Mouse (Mus musculus): ENCODE measurements around the gene Vps25. TPM values are rescaled to one million over a fixed set of nuclear protein-coding genes. Genes with fewer than 3 reads are reported as not detected.

Vps25 gene
- total and polyA plus RNA-seq, 2 experiments = 35.6 to 122 TPM

DNA sequence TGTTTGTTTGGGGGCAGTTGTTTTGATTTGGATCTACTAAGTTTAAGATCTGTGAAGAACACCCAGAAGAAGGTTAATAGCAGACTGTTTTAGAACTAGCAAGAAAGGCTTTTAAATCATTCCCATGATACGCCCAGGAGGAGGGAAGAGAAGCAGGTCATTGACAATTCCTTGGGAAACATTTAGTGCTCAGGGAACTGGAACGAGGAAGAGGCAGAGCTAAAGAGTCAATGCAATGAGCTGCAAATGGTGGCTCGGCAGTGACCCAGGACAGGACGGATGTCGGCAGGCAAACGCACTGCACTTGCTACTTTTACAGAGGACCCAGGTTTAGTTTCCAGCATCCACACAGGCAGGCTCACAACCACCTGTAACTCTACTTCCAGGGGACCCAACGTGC is 27.3 kb downstream of the Vps25 start:
- H3K36me3 ChIP-seq (ENCODE audit: control insufficient read depth, insufficient read depth, low read length) = no peaks in the 10 kb centered on the region
- no peak overlapping the region for H3K27ac ChIP-seq (replicated peaks; ENCODE audit: insufficient read depth, low read depth, low read length)
- 75% methylated on average over 7 of the region's 7 CpGs for whole genome bisulfite sequencing
- no peaks in the 10 kb centered on the region for H3K79me2 ChIP-seq (ENCODE audit: control insufficient read depth, insufficient read depth, low read length)
- H3K27me3 ChIP-seq (ENCODE audit: control insufficient read depth, insufficient read depth, low read length) = no peaks in the 10 kb centered on the region
- peaks cover 9% of the 10 kb centered on the region for H3K4me1 ChIP-seq (ENCODE audit: control insufficient read depth, insufficient read depth, low read length)
- no peak overlapping the region for H3K4me3 ChIP-seq (ENCODE audit: insufficient read depth, low read depth, low read length)
- TF ChIP-seq CTCF (IDR thresholded peaks at IDR 0.05; ENCODE audit: low read depth, low read length) (no peak), POLR2A (IDR thresholded peaks at IDR 0.05; ENCODE audit: extremely low read depth, insufficient read depth, low read length) (no peak)
- no peak overlapping the region for H3K9ac ChIP-seq (ENCODE audit: low read depth, low read length)
- no peak for DNase-seq (ENCODE audit: extremely low read depth, low read depth, low spot score)

DNA sequence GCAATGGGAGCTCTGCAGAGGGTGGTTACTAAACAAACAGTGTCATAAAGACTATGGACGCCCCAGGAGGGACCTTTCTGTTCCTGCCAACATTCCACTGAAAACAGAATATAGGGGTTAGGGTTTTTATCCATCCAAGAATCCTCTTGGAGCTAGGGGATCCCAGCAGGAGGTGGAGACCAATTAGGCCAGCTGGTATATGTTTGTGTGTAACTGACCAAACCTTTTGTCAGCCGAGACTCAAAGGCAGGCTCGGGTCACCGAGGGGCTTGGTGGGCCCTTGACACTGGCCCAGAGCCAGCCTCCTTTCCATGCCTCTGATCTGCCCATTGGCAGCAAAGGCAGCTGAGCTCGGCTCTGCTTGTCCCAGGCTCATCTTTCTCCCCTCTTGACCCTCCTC is 29.4 kb downstream of the Vps25 start:
- no peaks in the 10 kb centered on the region for H3K36me3 ChIP-seq (ENCODE audit: control insufficient read depth, insufficient read depth, low read length)
- no peak for DNase-seq (ENCODE audit: extremely low read depth, low read depth, low spot score)
- 50% methylated on average over 5 of the region's 5 CpGs for WGBS
- H3K4me3 ChIP-seq (ENCODE audit: insufficient read depth, low read depth, low read length) = no peak overlapping the region
- peaks cover 4% of the 10 kb centered on the region; the same call in 1 of the 2 replicates for H3K4me1 ChIP-seq (ENCODE audit: control insufficient read depth, insufficient read depth, low read length)
- H3K27ac ChIP-seq (replicated peaks; ENCODE audit: insufficient read depth, low read depth, low read length) = no peak overlapping the region
- TF ChIP-seq POLR2A (IDR thresholded peaks at IDR 0.05; ENCODE audit: extremely low read depth, insufficient read depth, low read length) = no peak
- no peak for TF ChIP-seq CTCF (IDR thresholded peaks at IDR 0.05; ENCODE audit: low read depth, low read length)
- no peak overlapping the region for H3K9ac ChIP-seq (ENCODE audit: low read depth, low read length)
- no peaks in the 10 kb centered on the region for H3K27me3 ChIP-seq (ENCODE audit: control insufficient read depth, insufficient read depth, low read length)
- no peaks in the 10 kb centered on the region for H3K79me2 ChIP-seq (ENCODE audit: control insufficient read depth, insufficient read depth, low read length)

DNA sequence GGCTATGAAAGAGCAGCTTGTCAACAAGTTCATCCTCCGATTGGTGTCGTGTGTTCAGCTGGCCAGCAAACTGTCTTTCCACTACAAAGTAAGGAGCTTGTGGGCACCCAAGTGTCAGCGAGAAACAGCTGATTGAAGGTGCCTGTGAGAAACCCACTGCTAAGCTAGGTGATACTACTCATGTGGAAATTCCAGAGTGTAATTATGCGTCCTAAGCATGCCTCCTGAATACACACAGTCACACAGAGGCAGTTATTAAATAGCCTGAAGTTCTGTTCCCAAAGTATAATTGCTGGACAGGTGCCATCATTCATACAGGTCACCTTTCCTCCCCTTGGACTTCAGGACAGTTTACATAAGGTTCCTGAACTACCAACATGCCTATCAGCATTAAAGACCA is 30.3 kb downstream of the Vps25 start:
- H3K4me3 ChIP-seq (ENCODE audit: insufficient read depth, low read depth, low read length) = no peak overlapping the region
- no peaks in the 10 kb centered on the region for H3K79me2 ChIP-seq (ENCODE audit: control insufficient read depth, insufficient read depth, low read length)
- H3K9ac ChIP-seq (ENCODE audit: low read depth, low read length) = no peak overlapping the region
- no peak for DNase-seq (ENCODE audit: extremely low read depth, low read depth, low spot score)
- H3K27me3 ChIP-seq (ENCODE audit: control insufficient read depth, insufficient read depth, low read length) = no peaks in the 10 kb centered on the region
- 70% methylated on average over 4 of the region's 4 CpGs for WGBS
- peaks cover 2% of the 10 kb centered on the region; the same call in 1 of the 2 replicates for H3K4me1 ChIP-seq (ENCODE audit: control insufficient read depth, insufficient read depth, low read length)
- H3K27ac ChIP-seq (replicated peaks; ENCODE audit: insufficient read depth, low read depth, low read length) = no peak overlapping the region
- TF ChIP-seq CTCF (IDR thresholded peaks at IDR 0.05; ENCODE audit: low read depth, low read length) (no peak), POLR2A (IDR thresholded peaks at IDR 0.05; ENCODE audit: extremely low read depth, insufficient read depth, low read length) (no peak)
- peaks cover 6% of the 10 kb centered on the region; the same call in 1 of the 2 replicates for H3K36me3 ChIP-seq (ENCODE audit: control insufficient read depth, insufficient read depth, low read length)

DNA sequence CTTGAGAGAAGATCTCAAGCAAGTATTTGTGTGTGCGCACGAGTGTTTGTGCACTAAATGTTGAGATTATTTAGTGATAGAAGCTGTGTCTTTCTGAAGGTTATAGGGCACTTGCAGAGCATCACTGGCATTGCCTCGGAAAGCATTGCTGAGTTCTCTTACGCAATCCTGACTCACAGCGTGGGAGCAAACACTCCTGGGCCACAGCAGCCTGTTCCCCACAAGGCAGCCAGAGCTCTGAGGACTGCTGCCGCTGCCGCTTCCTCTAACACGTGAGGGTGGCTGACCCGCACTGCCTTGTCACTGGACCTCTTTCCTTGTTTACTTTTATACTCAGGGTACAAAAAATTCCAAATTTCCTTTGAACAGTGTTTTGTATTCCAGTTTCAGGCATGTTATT is 33.8 kb downstream of the Vps25 start:
- Histone ChIP-seq H3K4me3 (ENCODE audit: insufficient read depth, low read depth, low read length) (no peak overlapping the region), H3K4me1 (ENCODE audit: control insufficient read depth, insufficient read depth, low read length) (peaks cover 6% of the 10 kb centered on the region; the same call in 1 of the 2 replicates), H3K9ac (ENCODE audit: low read depth, low read length) (no peak overlapping the region), H3K27ac (replicated peaks; ENCODE audit: insufficient read depth, low read depth, low read length) (no peak overlapping the region), H3K27me3 (ENCODE audit: control insufficient read depth, insufficient read depth, low read length) (no peaks in the 10 kb centered on the region), H3K79me2 (ENCODE audit: control insufficient read depth, insufficient read depth, low read length) (no peaks in the 10 kb centered on the region), H3K36me3 (ENCODE audit: control insufficient read depth, insufficient read depth, low read length) (peaks cover 18% of the 10 kb centered on the region)
- TF ChIP-seq POLR2A (IDR thresholded peaks at IDR 0.05; ENCODE audit: extremely low read depth, insufficient read depth, low read length) (no peak), CTCF (IDR thresholded peaks at IDR 0.05; ENCODE audit: low read depth, low read length) (no peak)
- peak; percentile 90 for DNase-seq (ENCODE audit: extremely low read depth, low read depth, low spot score)
- WGBS = 14% methylated on average over 9 of the region's 9 CpGs

DNA sequence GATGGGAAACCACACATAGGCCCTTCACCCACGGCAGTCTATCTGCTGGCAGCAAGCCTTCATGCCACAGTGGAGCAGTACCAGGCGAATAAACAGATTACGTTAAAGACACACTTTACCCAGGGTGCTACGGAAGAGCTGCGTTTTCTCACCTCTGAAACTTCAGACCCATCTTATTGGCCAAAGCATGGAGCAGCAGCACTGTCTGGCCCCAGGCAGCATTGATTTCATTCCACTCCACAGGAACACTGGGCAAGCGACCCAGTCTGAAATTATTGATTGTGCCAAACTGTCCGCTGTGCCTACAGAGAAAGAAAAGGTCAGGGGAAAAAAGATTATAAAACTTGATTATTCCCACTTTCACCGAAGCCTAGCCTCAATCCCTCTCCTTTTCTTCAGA is 37.7 kb downstream of the Vps25 start:
- H3K79me2 ChIP-seq (ENCODE audit: control insufficient read depth, insufficient read depth, low read length) = no peaks in the 10 kb centered on the region
- H3K4me3 ChIP-seq (ENCODE audit: insufficient read depth, low read depth, low read length) = no peak overlapping the region
- H3K9ac ChIP-seq (ENCODE audit: low read depth, low read length) = no peak overlapping the region
- WGBS = 25% methylated on average over 8 of the region's 8 CpGs
- H3K27me3 ChIP-seq (ENCODE audit: control insufficient read depth, insufficient read depth, low read length) = no peaks in the 10 kb centered on the region
- peak; percentile 90 for DNase-seq (ENCODE audit: extremely low read depth, low read depth, low spot score)
- H3K4me1 ChIP-seq (ENCODE audit: control insufficient read depth, insufficient read depth, low read length) = peaks cover 6% of the 10 kb centered on the region; the same call in 1 of the 2 replicates
- peak overlapping the region; percentile 48 for H3K27ac ChIP-seq (replicated peaks; ENCODE audit: insufficient read depth, low read depth, low read length)
- no peak for TF ChIP-seq CTCF (IDR thresholded peaks at IDR 0.05; ENCODE audit: low read depth, low read length)
- no peak for TF ChIP-seq POLR2A (IDR thresholded peaks at IDR 0.05; ENCODE audit: extremely low read depth, insufficient read depth, low read length)
- peaks cover 32% of the 10 kb centered on the region for H3K36me3 ChIP-seq (ENCODE audit: control insufficient read depth, insufficient read depth, low read length)

DNA sequence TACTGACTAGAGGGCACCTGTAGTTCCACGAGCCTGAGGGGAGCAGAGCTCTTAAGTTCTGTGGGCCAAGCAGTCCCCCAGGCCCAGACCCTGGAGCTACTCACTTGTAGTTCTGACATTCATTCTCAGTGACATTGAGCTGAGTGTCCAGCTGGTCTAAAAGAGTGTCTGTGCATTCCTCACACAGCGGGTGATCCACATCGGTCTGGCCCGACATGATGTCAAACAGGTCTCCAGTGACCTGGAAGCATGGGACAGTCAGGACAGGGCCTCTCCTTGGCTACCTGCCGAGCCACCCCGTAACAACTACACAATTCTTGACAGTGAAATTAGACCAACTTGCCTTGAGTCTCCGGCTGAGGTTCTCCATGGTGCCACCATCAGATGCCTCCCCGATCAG is 41.7 kb downstream of the Vps25 start:
- WGBS = 95% methylated on average over 8 of the region's 8 CpGs
- no peak for DNase-seq (ENCODE audit: extremely low read depth, low read depth, low spot score)
- no peak overlapping the region for H3K4me3 ChIP-seq (ENCODE audit: insufficient read depth, low read depth, low read length)
- peaks cover 9% of the 10 kb centered on the region for H3K79me2 ChIP-seq (ENCODE audit: control insufficient read depth, insufficient read depth, low read length)
- TF ChIP-seq CTCF (IDR thresholded peaks at IDR 0.05; ENCODE audit: low read depth, low read length) (no peak), POLR2A (IDR thresholded peaks at IDR 0.05; ENCODE audit: extremely low read depth, insufficient read depth, low read length) (no peak)
- H3K9ac ChIP-seq (ENCODE audit: low read depth, low read length) = no peak overlapping the region
- no peaks in the 10 kb centered on the region for H3K27me3 ChIP-seq (ENCODE audit: control insufficient read depth, insufficient read depth, low read length)
- H3K4me1 ChIP-seq (ENCODE audit: control insufficient read depth, insufficient read depth, low read length) = peaks cover 4% of the 10 kb centered on the region; the same call in 1 of the 2 replicates
- H3K27ac ChIP-seq (replicated peaks; ENCODE audit: insufficient read depth, low read depth, low read length) = no peak overlapping the region
- peaks cover 32% of the 10 kb centered on the region for H3K36me3 ChIP-seq (ENCODE audit: control insufficient read depth, insufficient read depth, low read length)
